27 mouse cellular contexts compared by ENCODE assay signal in genomic region chr7:27543851-27544250, GRCm38 (mm10). TPM values are rescaled to one million over a fixed set of nuclear protein-coding genes. Genes with fewer than 3 reads are reported as not detected.
DNase-seq lines count a peak whose midpoint lies in the region; ATAC-seq and TF ChIP-seq lines count a peak whose summit lies in the region.
"Had no signal": no experiment of that assay in that cellular context is flagged by ENCODE, and none has a peak within 500 bp of the region (broad histone marks: within the 10 kb centered on the region; RNA-seq: fewer than 3 reads in every experiment).

No protein-coding gene starts in this region.

- DNase-seq in heart, postnatal 10 days: no peak
- DNase-seq in left cerebral cortex, adult 2 months (ENCODE audit: extremely low spot score in 1 of 2, low spot score in 2 of 2): no peak
- DNase-seq in left cerebral cortex, adult 9 months (ENCODE audit: low spot score in 2 of 2): no peak
- peak; percentile 68 for DNase-seq in brain, adult 2 months (ENCODE audit: low read depth, low spot score)
- DNase-seq in stomach, postnatal 0 days (ENCODE audit: low spot score): no peak
- no peak for DNase-seq in adrenal gland, adult 2 months
- DNase-seq: cerebellum, adult 11-12 months; cerebellum, postnatal 10 days; gastrocnemius, postnatal 14 days; heart, adult 2 months; kidney, adult 2 months; kidney, postnatal 25 days; layer of hippocampus, adult 9-11 months; left cerebral cortex, postnatal 4 days; retina, postnatal 1 day; right cerebral cortex, postnatal 25 days; spleen, adult 18-20 months; thymus, adult 2 months; thymus, postnatal 4 days had no signal

- WGBS in heart, embryonic 16.5 days: 76% methylated on average over 4 of the region's 4 CpGs
- 74% methylated on average over 4 of the region's 4 CpGs for WGBS in stomach, postnatal 0 days

- TF ChIP-seq CTCF in left cerebral cortex, adult 2 months (IDR thresholded peaks at IDR 0.05): no peak
- TF ChIP-seq CTCF in stomach, postnatal 0 days (IDR thresholded peaks at IDR 0.05; ENCODE audit: low read depth): no peak

- no peak overlapping the region for H3K9ac ChIP-seq in heart, embryonic 16.5 days (ENCODE audit: low read length)
- no peak overlapping the region for H3K9ac ChIP-seq in stomach, postnatal 0 days (ENCODE audit: low read length)
- H3K9ac ChIP-seq: neural tube, embryonic 12.5 days had no signal

- peaks cover 18% of the 10 kb centered on the region for H3K4me1 ChIP-seq in heart, embryonic 16.5 days (ENCODE audit: control insufficient read depth, insufficient read depth, low read length)
- no peaks in the 10 kb centered on the region; the same call in 1 of the 2 replicates for H3K4me1 ChIP-seq in stomach, postnatal 0 days (replicated peaks; ENCODE audit: control insufficient read depth, insufficient read depth)

- no peak for TF ChIP-seq EP300 in stomach, postnatal 0 days (optimal IDR thresholded peaks at IDR 0.05)

- no peak overlapping the region for H3K4me3 ChIP-seq in heart, embryonic 16.5 days (ENCODE audit: low read length)
- no peak overlapping the region for H3K4me3 ChIP-seq in left cerebral cortex, adult 2 months
- H3K4me3 ChIP-seq in stomach, postnatal 0 days (ENCODE audit: low read depth, low read length): no peak overlapping the region
- H3K4me3 ChIP-seq: forebrain, embryonic 10.5 days; heart, adult 2 months; hindbrain, embryonic 10.5 days; midbrain, embryonic 15.5 days; neural tube, embryonic 12.5 days had no signal

- no peaks in the 10 kb centered on the region for H3K36me3 ChIP-seq in heart, embryonic 16.5 days (ENCODE audit: control insufficient read depth, insufficient read depth)
- H3K36me3 ChIP-seq in stomach, postnatal 0 days (ENCODE audit: control insufficient read depth, insufficient read depth, low read length): peaks cover 5% of the 10 kb centered on the region; the same call in 1 of the 2 replicates
- H3K36me3 ChIP-seq: midbrain, embryonic 15.5 days had no signal

- peak overlapping the region; percentile 7; the same call in 1 of the 2 replicates for H3K27ac ChIP-seq in heart, embryonic 16.5 days (ENCODE audit: low read length)
- H3K27ac ChIP-seq in left cerebral cortex, adult 2 months: peak overlapping the region; percentile 97
- peak overlapping the region; percentile 30; the same call in 1 of the 2 replicates for H3K27ac ChIP-seq in stomach, postnatal 0 days (replicated peaks)
- H3K27ac ChIP-seq: forebrain, embryonic 10.5 days; heart, adult 2 months; hindbrain, embryonic 10.5 days; hindbrain, postnatal 0 days; midbrain, embryonic 15.5 days; neural tube, embryonic 12.5 days had no signal

- no peaks in the 10 kb centered on the region for H3K27me3 ChIP-seq in heart, embryonic 16.5 days (ENCODE audit: control insufficient read depth, insufficient read depth, low read length)
- H3K27me3 ChIP-seq in stomach, postnatal 0 days (ENCODE audit: control insufficient read depth, insufficient read depth, low read length): no peaks in the 10 kb centered on the region
- H3K27me3 ChIP-seq: midbrain, embryonic 15.5 days; neural tube, embryonic 12.5 days had no signal

- no peak overlapping the region for H3K4me2 ChIP-seq in heart, embryonic 16.5 days (ENCODE audit: low read depth, low read length)
- no peak overlapping the region for H3K4me2 ChIP-seq in stomach, postnatal 0 days (replicated peaks; ENCODE audit: low read depth)
- H3K4me2 ChIP-seq: neural tube, embryonic 12.5 days had no signal

- no peak for ATAC-seq in heart, embryonic 16.5 days (replicated peaks; ENCODE audit: extremely low read depth, insufficient read depth, low FRiP score)
- ATAC-seq in stomach, postnatal 0 days (ENCODE audit: low FRiP score, low TSS enrichment): no peak
- ATAC-seq: CD4-positive, CD25-positive, alpha-beta regulatory T cell, adult 4 months; forebrain, embryonic 16.5 days; hindbrain, postnatal 0 days; midbrain, embryonic 15.5 days had no signal

- H3K9me3 ChIP-seq in heart, embryonic 16.5 days (replicated peaks; ENCODE audit: control insufficient read depth, low read length): no peaks in the 10 kb centered on the region
- no peaks in the 10 kb centered on the region for H3K9me3 ChIP-seq in stomach, postnatal 0 days (ENCODE audit: control insufficient read depth, low read length)
- H3K9me3 ChIP-seq: forebrain, embryonic 10.5 days; hindbrain, embryonic 10.5 days; midbrain, embryonic 15.5 days; neural tube, embryonic 12.5 days had no signal

- intact Hi-C loops in heart, postnatal 10 days (cut with DNase I): no loop called here
- intact Hi-C loops in left cerebral cortex, adult 2 months (cut with DNase I): no loop called here

RNA-seq across cellular contexts. Expression of gene Pld3, which starts 9.2 kb away (rescaled TPM):
- polyA plus RNA-seq in heart, embryonic 16.5 days (2015; fragmentation: Nextera tagmentation; extraction: Ambion mirVana): 58.6 and 63.4 TPM in 2 replicates
- 10 to 100 TPM; 32.5 to 35.1 TPM for total RNA-seq in heart, postnatal 10 days (2021)
- total RNA-seq in left cerebral cortex, adult 2 months (2021): 100 to 1,000 TPM; 746 to 788 TPM
- polyA plus RNA-seq in stomach, postnatal 0 days (2015; fragmentation: Nextera tagmentation; extraction: Ambion mirVana): 117 and 128 TPM in 2 replicates
- total RNA-seq in adrenal gland, adult 2 months (2021): 100 to 1,000 TPM; 111 to 179 TPM
- 202 and 253 TPM in 2 replicates for polyA plus RNA-seq in adrenal gland, adult 2 months (2012; rRNA removed)

RNA-seq across cellular contexts. Expression of gene 2310022A10Rik, which starts 9.2 kb away (rescaled TPM):
- 40.7 and 41.5 TPM in 2 replicates for polyA plus RNA-seq in heart, embryonic 16.5 days (2015; fragmentation: Nextera tagmentation; extraction: Ambion mirVana)
- 10 to 100 TPM; 60.3 to 65.0 TPM for total RNA-seq in heart, postnatal 10 days (2021)
- total RNA-seq in left cerebral cortex, adult 2 months (2021): 10 to 100 TPM; 25.9 to 27.1 TPM
- polyA plus RNA-seq in stomach, postnatal 0 days (2015; fragmentation: Nextera tagmentation; extraction: Ambion mirVana): 11.4 TPM in 2 replicates
- 10 to 100 TPM; 12.8 to 15.9 TPM for total RNA-seq in adrenal gland, adult 2 months (2021)
- 22.5 and 27.7 TPM in 2 replicates for polyA plus RNA-seq in adrenal gland, adult 2 months (2012; rRNA removed)

RNA-seq across cellular contexts. Expression of gene Hipk4, which starts 20.8 kb away (rescaled TPM):
- polyA plus RNA-seq in heart, embryonic 16.5 days (2015; fragmentation: Nextera tagmentation; extraction: Ambion mirVana): 0.25 and 0.38 TPM in 2 replicates
- under 1 TPM; 0.31 to 0.55 TPM for total RNA-seq in heart, postnatal 10 days (2021)
- under 1 TPM in 1 of 2 experiments, not detected in 1; 0.16 TPM for total RNA-seq in left cerebral cortex, adult 2 months (2021)
- 0.23 and 0.39 TPM in 2 replicates for polyA plus RNA-seq in stomach, postnatal 0 days (2015; fragmentation: Nextera tagmentation; extraction: Ambion mirVana)
- total RNA-seq in adrenal gland, adult 2 months (2021): under 1 TPM; 0.21 to 0.29 TPM
- 0.82 and 1.1 TPM in 2 replicates for polyA plus RNA-seq in adrenal gland, adult 2 months (2012; rRNA removed)

RNA-seq across cellular contexts. Expression of gene Prx, which starts 44.7 kb away (rescaled TPM):
- 1.7 and 2.7 TPM in 2 replicates for polyA plus RNA-seq in heart, embryonic 16.5 days (2015; fragmentation: Nextera tagmentation; extraction: Ambion mirVana)
- 1 to 10 TPM; 3.1 to 3.6 TPM for total RNA-seq in heart, postnatal 10 days (2021)
- under 1 TPM; 0.47 to 0.50 TPM for total RNA-seq in left cerebral cortex, adult 2 months (2021)
- 2.1 and 2.2 TPM in 2 replicates for polyA plus RNA-seq in stomach, postnatal 0 days (2015; fragmentation: Nextera tagmentation; extraction: Ambion mirVana)
- total RNA-seq in adrenal gland, adult 2 months (2021): 1 to 10 TPM; 1.4 to 4.0 TPM
- polyA plus RNA-seq in adrenal gland, adult 2 months (2012; rRNA removed): 2.0 and 2.2 TPM in 2 replicates

RNA-seq across cellular contexts. Expression of gene Akt2, which starts 47.5 kb away (rescaled TPM):
- 82.3 and 84.0 TPM in 2 replicates for polyA plus RNA-seq in heart, embryonic 16.5 days (2015; fragmentation: Nextera tagmentation; extraction: Ambion mirVana)
- total RNA-seq in heart, postnatal 10 days (2021): 100 to 1,000 TPM; 171 to 174 TPM
- total RNA-seq in left cerebral cortex, adult 2 months (2021): 100 to 1,000 TPM; 115 to 116 TPM
- polyA plus RNA-seq in stomach, postnatal 0 days (2015; fragmentation: Nextera tagmentation; extraction: Ambion mirVana): 42.6 and 46.5 TPM in 2 replicates
- 100 to 1,000 TPM; 219 to 227 TPM for total RNA-seq in adrenal gland, adult 2 months (2021)
- 128 and 143 TPM in 2 replicates for polyA plus RNA-seq in adrenal gland, adult 2 months (2012; rRNA removed)

Comparison
In these comparisons a context has a peak if more than half of its experiments do, and no peak if none do; other contexts are left out.
1. H3K27ac ChIP-seq: peak in every context shown above with its lines; median percentile 97 in left cerebral cortex, adult 2 months; 30 in stomach, postnatal 0 days; 7 in heart, embryonic 16.5 days.
2. RNA of gene Pld3, which starts 9.2 kb away (total RNA-seq): 746 to 788 TPM in left cerebral cortex, adult 2 months; 111 to 179 TPM in adrenal gland, adult 2 months and 32.5 to 35.1 TPM in heart, postnatal 10 days; every median in the first group is over 4 times any median in the second.